Mouse (Mus musculus): Measurements from ENCODE around the gene Patj. TPM values are rescaled to one million over a fixed set of nuclear protein-coding genes. Genes with fewer than 3 reads are reported as not detected.

The Patj gene
- polyA plus RNA-seq, 1 experiment from 2014 or later: 22.5 TPM

GRCm38 (mm10) chr4:98728716-98729115, 333.1 kb downstream of the Patj start:
- no peak overlapping the region for H3K4me3 ChIP-seq (ENCODE audit: low read length)
- no peaks in the 10 kb centered on the region for H3K36me3 ChIP-seq (ENCODE audit: control insufficient read depth, insufficient read depth, low read length)
- 48% methylated on average over 7 of the region's 7 CpGs for WGBS
- no peak overlapping the region for H3K4me2 ChIP-seq (ENCODE audit: low read depth, low read length)
- H3K9ac ChIP-seq (ENCODE audit: low read depth, low read length): no peak overlapping the region
- no peaks in the 10 kb centered on the region for H3K9me3 ChIP-seq (ENCODE audit: control insufficient read depth, low read length)
- H3K27ac ChIP-seq (ENCODE audit: low read length): no peak overlapping the region
- peak; percentile 47; the same call in 1 of the 2 replicates for ATAC-seq
- H3K27me3 ChIP-seq (replicated peaks; ENCODE audit: control insufficient read depth, insufficient read depth, low read length): 0 out of 2 replicates have a peak, but pooled peaks cover 4% of the 10 kb centered on the region
- H3K4me1 ChIP-seq (ENCODE audit: control insufficient read depth, insufficient read depth, low read length): peaks cover 11% of the 10 kb centered on the region

GRCm38 (mm10) chr4:98733660-98734059, 338.1 kb downstream of the Patj start:
- no peaks in the 10 kb centered on the region for H3K36me3 ChIP-seq (ENCODE audit: control insufficient read depth, insufficient read depth, low read length)
- H3K4me2 ChIP-seq (ENCODE audit: low read depth, low read length): no peak overlapping the region
- H3K27me3 ChIP-seq (replicated peaks; ENCODE audit: control insufficient read depth, insufficient read depth, low read length): no peaks in the 10 kb centered on the region
- H3K4me3 ChIP-seq (ENCODE audit: low read length): no peak overlapping the region
- no peaks in the 10 kb centered on the region for H3K9me3 ChIP-seq (ENCODE audit: control insufficient read depth, low read length)
- WGBS: 94% methylated on average over 16 of the region's 16 CpGs
- no peak overlapping the region for H3K27ac ChIP-seq (ENCODE audit: low read length)
- H3K9ac ChIP-seq (ENCODE audit: low read depth, low read length): no peak overlapping the region
- H3K4me1 ChIP-seq (ENCODE audit: control insufficient read depth, insufficient read depth, low read length): no peaks in the 10 kb centered on the region
- no peak for ATAC-seq

GRCm38 (mm10) chr4:98739753-98740152, 344.2 kb downstream of the Patj start:
- H3K36me3 ChIP-seq (ENCODE audit: control insufficient read depth, insufficient read depth, low read length): no peaks in the 10 kb centered on the region
- ATAC-seq: 0 out of 2 replicates have a peak, but pooled peaks have one; percentile 42
- H3K27me3 ChIP-seq (replicated peaks; ENCODE audit: control insufficient read depth, insufficient read depth, low read length): no peaks in the 10 kb centered on the region
- H3K4me2 ChIP-seq (ENCODE audit: low read depth, low read length): no peak overlapping the region
- 37% methylated on average over 2 of the region's 2 CpGs for WGBS
- no peaks in the 10 kb centered on the region for H3K4me1 ChIP-seq (ENCODE audit: control insufficient read depth, insufficient read depth, low read length)
- H3K4me3 ChIP-seq (ENCODE audit: low read length): no peak overlapping the region
- no peak overlapping the region for H3K9ac ChIP-seq (ENCODE audit: low read depth, low read length)
- H3K9me3 ChIP-seq (ENCODE audit: control insufficient read depth, low read length): no peaks in the 10 kb centered on the region
- H3K27ac ChIP-seq (ENCODE audit: low read length): no peak overlapping the region

- ATAC-seq: no peak
- no peak overlapping the region for H3K4me2 ChIP-seq (ENCODE audit: low read depth, low read length)
- H3K9ac ChIP-seq (ENCODE audit: low read depth, low read length): no peak overlapping the region
- 50% methylated on average over 3 of the region's 3 CpGs for WGBS
- no peaks in the 10 kb centered on the region for H3K27me3 ChIP-seq (replicated peaks; ENCODE audit: control insufficient read depth, insufficient read depth, low read length)
- no peaks in the 10 kb centered on the region for H3K36me3 ChIP-seq (ENCODE audit: control insufficient read depth, insufficient read depth, low read length)
- H3K9me3 ChIP-seq (ENCODE audit: control insufficient read depth, low read length): no peaks in the 10 kb centered on the region
- no peak overlapping the region for H3K4me3 ChIP-seq (ENCODE audit: low read length)
- H3K4me1 ChIP-seq (ENCODE audit: control insufficient read depth, insufficient read depth, low read length): no peaks in the 10 kb centered on the region
- no peak overlapping the region for H3K27ac ChIP-seq (ENCODE audit: low read length)
Measured at GRCm38 (mm10) chr4:98743209-98743905, 347.8 kb downstream of the Patj start.

- Histone ChIP-seq H3K9me3 (ENCODE audit: control insufficient read depth, low read length) (no peaks in the 10 kb centered on the region), H3K36me3 (ENCODE audit: control insufficient read depth, insufficient read depth, low read length) (no peaks in the 10 kb centered on the region), H3K4me2 (ENCODE audit: low read depth, low read length) (no peak overlapping the region), H3K9ac (ENCODE audit: low read depth, low read length) (no peak overlapping the region), H3K4me1 (ENCODE audit: control insufficient read depth, insufficient read depth, low read length) (no peaks in the 10 kb centered on the region), H3K27ac (ENCODE audit: low read length) (no peak overlapping the region), H3K27me3 (replicated peaks; ENCODE audit: control insufficient read depth, insufficient read depth, low read length) (no peaks in the 10 kb centered on the region), H3K4me3 (ENCODE audit: low read length) (no peak overlapping the region)
- WGBS: 21% methylated on average over 7 of the region's 7 CpGs
- no peak for ATAC-seq
Measured at GRCm38 (mm10) chr4:98743906-98744210, 348.3 kb downstream of the Patj start.

- ATAC-seq: no peak
- H3K4me3 ChIP-seq (ENCODE audit: low read length): no peak overlapping the region
- no peak overlapping the region for H3K27ac ChIP-seq (ENCODE audit: low read length)
- H3K4me2 ChIP-seq (ENCODE audit: low read depth, low read length): no peak overlapping the region
- no peaks in the 10 kb centered on the region for H3K27me3 ChIP-seq (replicated peaks; ENCODE audit: control insufficient read depth, insufficient read depth, low read length)
- no peak overlapping the region for H3K9ac ChIP-seq (ENCODE audit: low read depth, low read length)
- WGBS: 70% methylated on average over 4 of the region's 4 CpGs
- H3K4me1 ChIP-seq (ENCODE audit: control insufficient read depth, insufficient read depth, low read length): peaks cover 3% of the 10 kb centered on the region; the same call in 1 of the 2 replicates
- no peaks in the 10 kb centered on the region for H3K36me3 ChIP-seq (ENCODE audit: control insufficient read depth, insufficient read depth, low read length)
- no peaks in the 10 kb centered on the region for H3K9me3 ChIP-seq (ENCODE audit: control insufficient read depth, low read length)
Measured at GRCm38 (mm10) chr4:98754456-98754855, 358.9 kb downstream of the Patj start.

- no peaks in the 10 kb centered on the region for H3K36me3 ChIP-seq (ENCODE audit: control insufficient read depth, insufficient read depth, low read length)
- ATAC-seq: no peak
- no peaks in the 10 kb centered on the region for H3K27me3 ChIP-seq (replicated peaks; ENCODE audit: control insufficient read depth, insufficient read depth, low read length)
- no peak overlapping the region for H3K9ac ChIP-seq (ENCODE audit: low read depth, low read length)
- H3K4me3 ChIP-seq (ENCODE audit: low read length): no peak overlapping the region
- H3K27ac ChIP-seq (ENCODE audit: low read length): no peak overlapping the region
- no peak overlapping the region for H3K4me2 ChIP-seq (ENCODE audit: low read depth, low read length)
- H3K9me3 ChIP-seq (ENCODE audit: control insufficient read depth, low read length): no peaks in the 10 kb centered on the region
- WGBS: 61% methylated on average over 11 of the region's 11 CpGs
- H3K4me1 ChIP-seq (ENCODE audit: control insufficient read depth, insufficient read depth, low read length): peaks cover 3% of the 10 kb centered on the region; the same call in 1 of the 2 replicates
Measured at GRCm38 (mm10) chr4:98756141-98756540, 360.6 kb downstream of the Patj start.

- no peaks in the 10 kb centered on the region for H3K27me3 ChIP-seq (replicated peaks; ENCODE audit: control insufficient read depth, insufficient read depth, low read length)
- H3K4me1 ChIP-seq (ENCODE audit: control insufficient read depth, insufficient read depth, low read length): peaks cover 3% of the 10 kb centered on the region; the same call in 1 of the 2 replicates
- peak overlapping the region; percentile 50 for H3K27ac ChIP-seq (ENCODE audit: low read length)
- ATAC-seq: peak; percentile 84
- no peak overlapping the region for H3K4me3 ChIP-seq (ENCODE audit: low read length)
- no peak overlapping the region for H3K4me2 ChIP-seq (ENCODE audit: low read depth, low read length)
- H3K36me3 ChIP-seq (ENCODE audit: control insufficient read depth, insufficient read depth, low read length): no peaks in the 10 kb centered on the region
- no peak overlapping the region for H3K9ac ChIP-seq (ENCODE audit: low read depth, low read length)
- 35% methylated on average over 4 of the region's 4 CpGs for whole genome bisulfite sequencing
- no peaks in the 10 kb centered on the region for H3K9me3 ChIP-seq (ENCODE audit: control insufficient read depth, low read length)
Measured at GRCm38 (mm10) chr4:98758012-98758821, 362.6 kb downstream of the Patj start.

- no peak overlapping the region for H3K9ac ChIP-seq (ENCODE audit: low read depth, low read length)
- H3K4me2 ChIP-seq (ENCODE audit: low read depth, low read length): no peak overlapping the region
- no peak overlapping the region for H3K4me3 ChIP-seq (ENCODE audit: low read length)
- peaks cover 3% of the 10 kb centered on the region; the same call in 1 of the 2 replicates for H3K4me1 ChIP-seq (ENCODE audit: control insufficient read depth, insufficient read depth, low read length)
- H3K9me3 ChIP-seq (ENCODE audit: control insufficient read depth, low read length): no peaks in the 10 kb centered on the region
- H3K36me3 ChIP-seq (ENCODE audit: control insufficient read depth, insufficient read depth, low read length): no peaks in the 10 kb centered on the region
- H3K27me3 ChIP-seq (replicated peaks; ENCODE audit: control insufficient read depth, insufficient read depth, low read length): no peaks in the 10 kb centered on the region
- no peak; the same call in 1 of the 2 replicates for ATAC-seq
- H3K27ac ChIP-seq (ENCODE audit: low read length): peak overlapping the region; percentile 50
- WGBS: 64% methylated on average over 3 of the region's 3 CpGs
Measured at GRCm38 (mm10) chr4:98758872-98759518, 363.4 kb downstream of the Patj start.
